Mouse (Mus musculus) stomach, postnatal 0 days (tissue): Measurements from ENCODE around the gene Arfgef2.

Source experiments
- CTCF ChIP-seq: IDR thresholded peaks from 2 replicates; pipeline ENCODE4 v1.5.1; 2016; ENCODE audit warnings: antibody characterized with exemption, low read depth, mild to moderate bottlenecking, moderate library complexity
- EP300 ChIP-seq: optimal IDR thresholded peaks from 2 replicates; pipeline ENCODE3; 2016; ENCODE audit warnings: antibody characterized with exemption

DNA sequence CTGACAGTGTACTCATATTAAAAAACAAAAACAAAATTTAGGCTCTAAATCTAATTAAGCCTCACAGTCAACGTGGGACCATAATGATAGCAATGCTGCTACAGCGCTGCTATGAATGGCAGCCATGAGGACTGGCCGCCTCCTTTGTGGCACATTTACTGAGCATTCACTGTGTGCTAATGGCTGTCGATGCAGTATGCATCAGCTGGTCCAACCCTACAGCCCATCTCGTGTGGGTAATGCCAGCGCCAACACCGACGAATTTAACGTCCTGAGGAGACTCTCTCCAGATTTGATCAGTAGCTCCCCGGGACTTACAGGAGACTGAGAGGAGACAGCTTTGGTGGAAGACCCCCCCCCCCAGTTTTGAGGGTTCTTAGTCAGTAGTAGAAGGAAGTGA is 31.1 kb upstream of the Arfgef2 start:
- TF ChIP-seq CTCF (no peak), EP300 (no peak)
